23 mouse cellular contexts compared by ENCODE assay signal in genomic region chr7:130698480-130698879, GRCm38 (mm10).
DNase-seq lines count a peak whose midpoint lies in the region; ATAC-seq lines count a peak whose summit lies in the region.
"Had no signal": no experiment of that assay in that cellular context is flagged by ENCODE, and none has a peak within 500 bp of the region (broad histone marks: within the 10 kb centered on the region; RNA-seq: fewer than 3 reads in every experiment).

No protein-coding gene starts in this region.

- H3K36me3 ChIP-seq in heart, embryonic 16.5 days (ENCODE audit: control insufficient read depth, insufficient read depth), result peaks cover 3% of the 10 kb centered on the region; the same call in 1 of the 2 replicates
- H3K36me3 ChIP-seq in liver, embryonic 11.5 days (ENCODE audit: control insufficient read depth, insufficient read depth, low read length), result no peaks in the 10 kb centered on the region

- no peak for DNase-seq in heart, postnatal 25 days (ENCODE audit: low spot score)
- no peak for DNase-seq in liver, embryonic 11.5 days (ENCODE audit: low spot score)
- no peak for DNase-seq in liver
- DNase-seq in thymus, postnatal 25 days, result peak; percentile 19
- DNase-seq in thymus, adult 18-20 months, result no peak
- no peak for DNase-seq in cerebellum, adult 11-12 months
- DNase-seq: adrenal gland, adult 2 months; adrenal gland, postnatal 14 days; cerebellum, adult 18-20 months; cerebellum, adult 9-10 months; cerebellum, postnatal 14 days; gastrocnemius, postnatal 14 days; heart, adult 18-20 months; heart, postnatal 36 days had no signal

- no peak overlapping the region for H3K4me3 ChIP-seq in heart, embryonic 16.5 days (ENCODE audit: low read length)
- no peak overlapping the region for H3K4me3 ChIP-seq in liver, embryonic 11.5 days (ENCODE audit: low read depth, low read length)
- H3K4me3 ChIP-seq: forebrain, embryonic 10.5 days; forebrain, embryonic 13.5 days; heart, embryonic 12.5 days had no signal

- intact Hi-C loops in heart, postnatal 25 days (cut with DNase I), result no loop called here

- no peaks in the 10 kb centered on the region for H3K27me3 ChIP-seq in heart, embryonic 16.5 days (ENCODE audit: control insufficient read depth, insufficient read depth, low read length)
- H3K27me3 ChIP-seq in liver, embryonic 11.5 days (replicated peaks; ENCODE audit: control insufficient read depth, insufficient read depth, low read length), result no peaks in the 10 kb centered on the region
- H3K27me3 ChIP-seq: forebrain, embryonic 13.5 days; heart, embryonic 12.5 days had no signal

- H3K9ac ChIP-seq in heart, embryonic 16.5 days (ENCODE audit: low read length), result no peak overlapping the region
- no peak overlapping the region for H3K9ac ChIP-seq in liver, embryonic 11.5 days (ENCODE audit: low read depth, low read length)
- H3K9ac ChIP-seq: forebrain, embryonic 13.5 days; heart, embryonic 12.5 days; hindbrain, embryonic 14.5 days had no signal

- H3K27ac ChIP-seq in heart, embryonic 16.5 days (ENCODE audit: low read length), result no peak overlapping the region
- H3K27ac ChIP-seq in liver, embryonic 11.5 days (ENCODE audit: low read depth, low read length), result no peak overlapping the region
- H3K27ac ChIP-seq: forebrain, embryonic 10.5 days; forebrain, embryonic 13.5 days; hindbrain, embryonic 14.5 days; hindbrain, postnatal 0 days had no signal

- no peaks in the 10 kb centered on the region for H3K9me3 ChIP-seq in heart, embryonic 16.5 days (replicated peaks; ENCODE audit: control insufficient read depth, low read length)
- no peaks in the 10 kb centered on the region for H3K9me3 ChIP-seq in liver, embryonic 11.5 days (ENCODE audit: control insufficient read depth, low read length)
- H3K9me3 ChIP-seq: forebrain, embryonic 10.5 days; forebrain, embryonic 13.5 days; heart, embryonic 12.5 days had no signal

- H3K4me1 ChIP-seq in heart, embryonic 16.5 days (ENCODE audit: control insufficient read depth, insufficient read depth, low read length), result peaks cover 42% of the 10 kb centered on the region
- H3K4me1 ChIP-seq in liver, embryonic 11.5 days (replicated peaks; ENCODE audit: control insufficient read depth, insufficient read depth, low read length), result peaks cover 3% of the 10 kb centered on the region; the same call in 1 of the 2 replicates

- no peak overlapping the region for H3K4me2 ChIP-seq in heart, embryonic 16.5 days (ENCODE audit: low read depth, low read length)
- H3K4me2 ChIP-seq in liver, embryonic 11.5 days, result no peak overlapping the region
- H3K4me2 ChIP-seq: forebrain, embryonic 13.5 days; heart, embryonic 12.5 days; hindbrain, embryonic 14.5 days had no signal

- ATAC-seq in heart, embryonic 16.5 days (replicated peaks; ENCODE audit: extremely low read depth, insufficient read depth, low FRiP score), result 0 out of 2 replicates have a peak, but pooled peaks have one; percentile 28
- ATAC-seq in liver, embryonic 11.5 days (replicated peaks; ENCODE audit: low FRiP score), result 0 out of 2 replicates have a peak, but pooled peaks have one; percentile 29
- ATAC-seq: CD4-positive, CD25-positive, alpha-beta regulatory T cell, adult 4 months; forebrain, embryonic 13.5 days; forebrain, embryonic 16.5 days; hindbrain, postnatal 0 days; inflammation-experienced regulatory T-cells, adult 6 months had no signal
